In the genomic region with DNA sequence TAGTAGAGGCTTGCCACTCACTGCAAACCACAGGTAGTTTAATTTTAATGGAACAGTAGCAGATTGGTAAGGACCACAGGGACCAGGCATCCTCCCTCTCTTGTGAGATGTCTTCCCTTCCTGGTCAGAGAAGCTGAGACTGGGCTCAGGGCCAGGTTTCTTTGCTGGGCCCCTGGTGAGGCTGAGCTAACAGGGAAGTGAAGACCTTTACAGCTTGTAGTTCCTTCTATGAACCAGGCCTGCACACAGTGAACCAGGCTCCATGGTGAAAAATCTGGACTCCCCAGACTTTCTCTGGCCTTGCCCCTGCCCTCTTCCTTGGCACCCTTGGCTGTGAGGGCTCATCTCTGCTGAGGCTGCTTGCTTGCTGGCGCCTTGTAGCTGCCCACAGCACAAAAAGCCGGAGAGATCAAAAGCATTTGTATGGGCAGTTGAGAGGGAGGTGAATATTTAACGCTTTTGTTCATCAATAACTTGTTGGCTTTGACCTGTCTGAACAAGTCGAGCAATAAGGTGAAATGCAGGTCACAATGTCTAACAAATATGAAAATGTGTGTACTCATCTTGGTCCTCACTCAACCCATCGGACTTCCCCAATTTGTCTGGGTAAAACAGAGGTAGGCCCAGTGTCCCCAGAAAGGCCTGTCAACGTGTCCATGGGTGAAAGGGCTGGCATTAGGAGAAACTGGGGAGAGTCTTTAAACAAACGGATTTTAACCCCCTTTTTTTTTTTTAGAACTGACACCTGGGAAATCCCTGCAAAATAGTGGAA, we compare ENCODE assay signal across 16 mouse cellular contexts. TPM values are rescaled to one million over a fixed set of nuclear protein-coding genes. Genes with fewer than 3 reads are reported as not detected.
DNase-seq lines count a peak whose midpoint lies in the region; ATAC-seq lines count a peak whose summit lies in the region.
"Had no signal": no experiment of that assay in that cellular context is flagged by ENCODE, and none has a peak within 500 bp of the region (broad histone marks: within the 10 kb centered on the region; RNA-seq: fewer than 3 reads in every experiment).

No protein-coding gene starts in this region.

- no peak for ATAC-seq in forebrain, embryonic 15.5 days (replicated peaks)
- no peak for ATAC-seq in neural tube, embryonic 15.5 days (ENCODE audit: low FRiP score)
- ATAC-seq in activated CD4-positive, CD25-positive, alpha-beta regulatory T cell, adult 4 months, result no peak

- peak; percentile 32 for DNase-seq in forebrain, embryonic 10.5 days (ENCODE audit: extremely low spot score, low spot score)
- DNase-seq in urinary bladder, postnatal 14 days (ENCODE audit: low spot score), result peak; percentile 73
- DNase-seq in urinary bladder, adult 18-20 months (ENCODE audit: low spot score in 2 of 2), result no peak
- peak; percentile 80 for DNase-seq in kidney, postnatal 10 days
- no peak for DNase-seq in frontal cortex, adult 2 months (ENCODE audit: extremely low spot score in 1 of 2, low spot score in 1 of 2)
- DNase-seq: adrenal gland, adult 8-10 months; gastrocnemius, adult 2 months; right cerebral cortex, adult 18-20 months; thymus, postnatal 25 days had no signal

- H3K27me3 ChIP-seq in forebrain, embryonic 10.5 days (ENCODE audit: poor library complexity, severe bottlenecking), result peaks cover 100% of the 10 kb centered on the region
- peaks cover 100% of the 10 kb centered on the region for H3K27me3 ChIP-seq in forebrain, embryonic 15.5 days
- no peaks in the 10 kb centered on the region for H3K27me3 ChIP-seq in neural tube, embryonic 15.5 days (replicated peaks)

- no peak overlapping the region for H3K4me2 ChIP-seq in forebrain, embryonic 15.5 days (replicated peaks)
- H3K4me2 ChIP-seq in neural tube, embryonic 15.5 days, result peak overlapping the region; percentile 60
- H3K4me2 ChIP-seq: liver, embryonic 15.5 days had no signal

- H3K36me3 ChIP-seq in forebrain, embryonic 10.5 days (replicated peaks), result no peaks in the 10 kb centered on the region
- H3K36me3 ChIP-seq in forebrain, embryonic 15.5 days, result no peaks in the 10 kb centered on the region
- H3K36me3 ChIP-seq in neural tube, embryonic 15.5 days, result no peaks in the 10 kb centered on the region
- H3K36me3 ChIP-seq: liver, embryonic 15.5 days had no signal

- H3K4me1 ChIP-seq in forebrain, embryonic 10.5 days, result peaks cover 7% of the 10 kb centered on the region
- no peaks in the 10 kb centered on the region for H3K4me1 ChIP-seq in forebrain, embryonic 15.5 days
- H3K4me1 ChIP-seq in neural tube, embryonic 15.5 days, result peaks cover 100% of the 10 kb centered on the region
- H3K4me1 ChIP-seq: liver, embryonic 15.5 days had no signal

- no peak overlapping the region for H3K27ac ChIP-seq in forebrain, embryonic 10.5 days
- no peak overlapping the region for H3K27ac ChIP-seq in forebrain, embryonic 15.5 days (replicated peaks)
- peak overlapping the region; percentile 81 for H3K27ac ChIP-seq in neural tube, embryonic 15.5 days (replicated peaks)
- H3K27ac ChIP-seq: gastrocnemius, adult 2 months; left cerebral cortex, adult 2 months; liver, embryonic 15.5 days had no signal

- no peak overlapping the region for H3K4me3 ChIP-seq in forebrain, embryonic 10.5 days
- H3K4me3 ChIP-seq in forebrain, embryonic 15.5 days, result no peak overlapping the region
- H3K4me3 ChIP-seq in neural tube, embryonic 15.5 days (replicated peaks), result peak overlapping the region; percentile 10
- H3K4me3 ChIP-seq: gastrocnemius, adult 2 months; left cerebral cortex, adult 2 months; liver, embryonic 15.5 days had no signal

- 7% methylated on average over 7 of the region's 7 CpGs for WGBS in forebrain, embryonic 10.5 days
- 2% methylated on average over 7 of the region's 7 CpGs for WGBS in forebrain, embryonic 15.5 days
- WGBS in neural tube, embryonic 15.5 days, result 20% methylated on average over 7 of the region's 7 CpGs

- no peaks in the 10 kb centered on the region for H3K9me3 ChIP-seq in forebrain, embryonic 10.5 days
- H3K9me3 ChIP-seq in forebrain, embryonic 15.5 days, result no peaks in the 10 kb centered on the region
- H3K9me3 ChIP-seq in neural tube, embryonic 15.5 days (replicated peaks), result no peaks in the 10 kb centered on the region
- H3K9me3 ChIP-seq: liver, embryonic 15.5 days had no signal

- no peak overlapping the region for H3K9ac ChIP-seq in forebrain, embryonic 15.5 days (replicated peaks)
- H3K9ac ChIP-seq in neural tube, embryonic 15.5 days (replicated peaks), result peak overlapping the region; percentile 43
- H3K9ac ChIP-seq: liver, embryonic 15.5 days had no signal

RNA-seq across cellular contexts. Expression of a gene that starts 2.1 kb away (rescaled TPM):
- polyA plus RNA-seq in forebrain, embryonic 10.5 days (2016; fragmentation: Nextera tagmentation; extraction: Ambion mirVana), result not detected in 2 replicates
- polyA plus RNA-seq in forebrain, embryonic 15.5 days (2015; fragmentation: Nextera tagmentation; extraction: Ambion mirVana), result not detected in 2 replicates
- polyA plus RNA-seq in neural tube, embryonic 15.5 days (2015; fragmentation: Nextera tagmentation; extraction: Ambion mirVana), result 0.96 and 2.0 TPM in 2 replicates
- 0.04 TPM in 1 of 2 replicates, not detected in the other for polyA plus RNA-seq in frontal cortex, adult 2 months (2012; rRNA removed)
- polyA plus RNA-seq in activated CD4-positive, CD25-positive, alpha-beta regulatory T cell, adult 4 months (2017; shearing (Covaris generic)), result not detected
- polyA plus RNA-seq: C2C12; heart, embryonic 14.5 days; liver, embryonic 15.5 days had no signal

RNA-seq across cellular contexts. Expression of a gene that starts 12.7 kb away (rescaled TPM):
- not detected in 2 replicates for polyA plus RNA-seq in forebrain, embryonic 10.5 days (2016; fragmentation: Nextera tagmentation; extraction: Ambion mirVana)
- polyA plus RNA-seq in forebrain, embryonic 15.5 days (2015; fragmentation: Nextera tagmentation; extraction: Ambion mirVana), result not detected in 2 replicates
- polyA plus RNA-seq in neural tube, embryonic 15.5 days (2015; fragmentation: Nextera tagmentation; extraction: Ambion mirVana), result 4.3 and 4.5 TPM in 2 replicates
- polyA plus RNA-seq in frontal cortex, adult 2 months (2012; rRNA removed), result not detected in 2 replicates
- polyA plus RNA-seq in activated CD4-positive, CD25-positive, alpha-beta regulatory T cell, adult 4 months (2017; shearing (Covaris generic)), result not detected
- polyA plus RNA-seq: C2C12; liver, embryonic 15.5 days had no signal

RNA-seq across cellular contexts. Expression of a gene that starts 12.7 kb away (rescaled TPM):
- polyA plus RNA-seq in forebrain, embryonic 10.5 days (2016; fragmentation: Nextera tagmentation; extraction: Ambion mirVana), result 0.10 TPM in 1 of 2 replicates, not detected in the other
- not detected in 2 replicates for polyA plus RNA-seq in forebrain, embryonic 15.5 days (2015; fragmentation: Nextera tagmentation; extraction: Ambion mirVana)
- polyA plus RNA-seq in neural tube, embryonic 15.5 days (2015; fragmentation: Nextera tagmentation; extraction: Ambion mirVana), result 14.5 and 29.1 TPM in 2 replicates
- not detected in 2 replicates for polyA plus RNA-seq in frontal cortex, adult 2 months (2012; rRNA removed)
- polyA plus RNA-seq in activated CD4-positive, CD25-positive, alpha-beta regulatory T cell, adult 4 months (2017; shearing (Covaris generic)), result not detected
- polyA plus RNA-seq: C2C12; liver, embryonic 15.5 days had no signal

RNA-seq across cellular contexts. Expression of a gene that starts 20.0 kb away (rescaled TPM):
- polyA plus RNA-seq in forebrain, embryonic 10.5 days (2016; fragmentation: Nextera tagmentation; extraction: Ambion mirVana), result not detected in 2 replicates
- 0.10 TPM in 1 of 2 replicates, not detected in the other for polyA plus RNA-seq in forebrain, embryonic 15.5 days (2015; fragmentation: Nextera tagmentation; extraction: Ambion mirVana)
- 12.4 and 12.5 TPM in 2 replicates for polyA plus RNA-seq in neural tube, embryonic 15.5 days (2015; fragmentation: Nextera tagmentation; extraction: Ambion mirVana)
- polyA plus RNA-seq in frontal cortex, adult 2 months (2012; rRNA removed), result 0.04 and 0.06 TPM in 2 replicates
- not detected for polyA plus RNA-seq in activated CD4-positive, CD25-positive, alpha-beta regulatory T cell, adult 4 months (2017; shearing (Covaris generic))
- polyA plus RNA-seq: C2C12 had no signal

RNA-seq across cellular contexts. Expression of a gene that starts 26.9 kb away (rescaled TPM):
- not detected in 2 replicates for polyA plus RNA-seq in forebrain, embryonic 10.5 days (2016; fragmentation: Nextera tagmentation; extraction: Ambion mirVana)
- not detected in 2 replicates for polyA plus RNA-seq in forebrain, embryonic 15.5 days (2015; fragmentation: Nextera tagmentation; extraction: Ambion mirVana)
- polyA plus RNA-seq in neural tube, embryonic 15.5 days (2015; fragmentation: Nextera tagmentation; extraction: Ambion mirVana), result 20.0 and 21.3 TPM in 2 replicates
- 0.04 and 0.11 TPM in 2 replicates for polyA plus RNA-seq in frontal cortex, adult 2 months (2012; rRNA removed)
- polyA plus RNA-seq in activated CD4-positive, CD25-positive, alpha-beta regulatory T cell, adult 4 months (2017; shearing (Covaris generic)), result not detected
- polyA plus RNA-seq: C2C12; liver, embryonic 15.5 days had no signal

Comparison
In these comparisons a context has a peak if more than half of its experiments do, and no peak if none do; other contexts are left out.
1. DNase-seq: peak in forebrain, embryonic 10.5 days (single experiment), urinary bladder, postnatal 14 days (single experiment) and kidney, postnatal 10 days (single experiment); none in urinary bladder, adult 18-20 months (0 of 2) and frontal cortex, adult 2 months (0 of 2).
2. RNA of a gene that starts 12.7 kb away (polyA plus RNA-seq): 14.5 to 29.1 TPM in neural tube, embryonic 15.5 days; 0.10 TPM in forebrain, embryonic 10.5 days, not detected in forebrain, embryonic 15.5 days, not detected in frontal cortex, adult 2 months and not detected in activated CD4-positive, CD25-positive, alpha-beta regulatory T cell, adult 4 months; every median in the first group is over 10 times any median in the second.